Mouse (Mus musculus) G1E (cell line): ENCODE data around the gene Saal1. TPM values are rescaled to one million over a fixed set of nuclear protein-coding genes. Genes with fewer than 3 reads are reported as not detected.

Source experiments
- ATAC-seq: 2 replicates; pipeline ENCODE4 v1.8.0; 2016; ENCODE audit warnings: mild to moderate bottlenecking; ENCODE audit not compliant: insufficient number of reproducible peaks, poor library complexity, low FRiP score, severe bottlenecking; ENCODE audit errors: extremely low read depth
- DNase-seq: peaks from one replicate; pipeline ENCODE4 v3.0.0; 2012; ENCODE audit warnings: low spot score
- H3K27me3 ChIP-seq: 2 replicates; pipeline ENCODE4 v1.6.1; 2012; ENCODE audit warnings: mild to moderate bottlenecking, low read length, inconsistent platforms; ENCODE audit not compliant: insufficient read depth
- H3K36me3 ChIP-seq: replicated peaks from 2 replicates; pipeline ENCODE3; 2012; ENCODE audit warnings: mild to moderate bottlenecking, inconsistent platforms
- H3K4me1 ChIP-seq: 2 replicates; pipeline ENCODE4 v1.6.1; 2012; ENCODE audit warnings: low read depth, low read length, inconsistent platforms, mixed read lengths; ENCODE audit not compliant: insufficient read depth
- H3K4me3 ChIP-seq: 2 replicates; pipeline ENCODE4 v1.5.1; 2012; ENCODE audit warnings: low read depth, mild to moderate bottlenecking, inconsistent platforms, low read length, moderate library complexity, mixed read lengths
- H3K9me3 ChIP-seq: replicated peaks from 2 replicates; pipeline ENCODE4 v1.6.1; 2012; ENCODE audit warnings: inconsistent platforms
- CTCF ChIP-seq: IDR thresholded peaks from 2 replicates; pipeline ENCODE4 v1.5.1; 2012; ENCODE audit warnings: low read depth, low read length, inconsistent platforms, mixed read lengths
- GATA1 ChIP-seq: IDR thresholded peaks from 2 replicates; pipeline ENCODE4 v1.6.1; 2012; ENCODE audit warnings: borderline replicate concordance, low read length, inconsistent platforms, mixed read lengths
- GATA2 ChIP-seq: IDR thresholded peaks from 2 replicates; pipeline ENCODE4 v1.6.1; 2012; ENCODE audit warnings: low read depth, low read length, inconsistent platforms, borderline replicate concordance
- POLR2AphosphoS5 ChIP-seq: IDR thresholded peaks from 2 replicates; pipeline ENCODE4 v1.6.1; 2012; ENCODE audit warnings: low read depth, low read length, inconsistent platforms; ENCODE audit not compliant: insufficient replicate concordance
- TAL1 ChIP-seq: conservative IDR thresholded peaks from 2 replicates; pipeline ENCODE4 v1.6.1; 2012; ENCODE audit warnings: low read depth, low read length, inconsistent platforms, mixed read lengths
- polyA plus RNA-seq: library from polyadenylated mRNA; stranded (reverse); fragments of >175 nt; gene quantifications from 2 replicates; pipeline ENCODE4 v1.2.3, GENCODE M21; 2012
- total RNA-seq, 2 experiments: library from RNA; stranded (forward) in 1 of 2; stranded (reverse) in 1 of 2; fragments of 200-1000 nt in 1 of 2; fragments of >200 nt in 1 of 2; fragmentation: Nextera tagmentation in 1 of 2; gene quantifications; 2 replicates each; pipeline ENCODE4 v1.2.3; 2014 to 2017

The Saal1 gene
- total and polyA plus RNA-seq, 3 experiments, result 4.4 to 34.4 (median 28.1) TPM

- H3K4me3 ChIP-seq, result no peak overlapping the region
- TF ChIP-seq GATA1 (no peak), POLR2AphosphoS5 (no peak), TAL1 (no peak), GATA2 (no peak), CTCF (no peak)
- no peak for DNase-seq
- H3K9me3 ChIP-seq, result no peaks in the 10 kb centered on the region
- no peaks in the 10 kb centered on the region for H3K36me3 ChIP-seq
- ATAC-seq, result no peak
- peaks cover 31% of the 10 kb centered on the region for H3K27me3 ChIP-seq
- H3K4me1 ChIP-seq, result peaks cover 6% of the 10 kb centered on the region; the same call in 1 of the 2 replicates
Measured at GRCm38 (mm10) chr7:46738561-46739460, 28.3 kb upstream of the Saal1 start.

GRCm38 (mm10) chr7:46734983-46735382 is 24.5 kb upstream of the Saal1 start:
- no peak for DNase-seq
- peaks cover 6% of the 10 kb centered on the region; the same call in 1 of the 2 replicates for H3K4me1 ChIP-seq
- no peak overlapping the region for H3K4me3 ChIP-seq
- H3K27me3 ChIP-seq, result peaks cover 32% of the 10 kb centered on the region
- no peaks in the 10 kb centered on the region for H3K9me3 ChIP-seq
- ATAC-seq, result no peak
- no peaks in the 10 kb centered on the region for H3K36me3 ChIP-seq
- TF ChIP-seq GATA2, result no peak
- no peak for TF ChIP-seq CTCF
- no peak for TF ChIP-seq POLR2AphosphoS5
- TF ChIP-seq TAL1, result no peak
- no peak for TF ChIP-seq GATA1

- H3K4me3 ChIP-seq, result no peak within 1 kb of the TSS
- H3K36me3 ChIP-seq, result no peaks in the 10 kb centered on the region
- H3K4me1 ChIP-seq, result peaks cover 6% of the 10 kb centered on the region; the same call in 1 of the 2 replicates
Measured at GRCm38 (mm10) chr7:46732458-46732857, 22.0 kb upstream of the Saal1 start, which contains the start of gene Saa4. TSS of gene Saa4 (minus strand) at chr7:46732603.

GRCm38 (mm10) chr7:46727584-46727983 is 17.1 kb upstream of the Saal1 start:
- H3K36me3 ChIP-seq, result no peaks in the 10 kb centered on the region
- H3K4me3 ChIP-seq, result no peak overlapping the region
- peaks cover 4% of the 10 kb centered on the region; the same call in 1 of the 2 replicates for H3K4me1 ChIP-seq
- DNase-seq, result no peak
- no peak for ATAC-seq
- no peaks in the 10 kb centered on the region for H3K9me3 ChIP-seq
- H3K27me3 ChIP-seq, result peaks cover 36% of the 10 kb centered on the region
- TF ChIP-seq GATA2 (no peak), GATA1 (no peak), POLR2AphosphoS5 (no peak), CTCF (no peak), TAL1 (no peak)

More at GRCm38 (mm10) chr7:46732458-46732857, 22.0 kb upstream of the Saal1 start, which contains the start of gene Saa4:
- TF ChIP-seq GATA2 (no peak), POLR2AphosphoS5 (no peak), CTCF (no peak), TAL1 (no peak), GATA1 (no peak)
- DNase-seq (no peak), ATAC-seq (no peak)
- Histone ChIP-seq H3K27me3 (peaks cover 41% of the 10 kb centered on the region), H3K9me3 (no peaks in the 10 kb centered on the region)

- H3K36me3 ChIP-seq, result no peaks in the 10 kb centered on the region
- no peak overlapping the region for H3K4me3 ChIP-seq
- H3K27me3 ChIP-seq, result peaks cover 27% of the 10 kb centered on the region
- ATAC-seq (no peak), DNase-seq (no peak)
- H3K9me3 ChIP-seq, result no peaks in the 10 kb centered on the region
- H3K4me1 ChIP-seq, result peaks cover 4% of the 10 kb centered on the region; the same call in 1 of the 2 replicates
- TF ChIP-seq TAL1 (no peak), GATA2 (no peak), POLR2AphosphoS5 (no peak), GATA1 (no peak), CTCF (no peak)
Measured at GRCm38 (mm10) chr7:46724396-46724795, 13.9 kb upstream of the Saal1 start.

- ATAC-seq (no peak), DNase-seq (no peak)
- Histone ChIP-seq H3K27me3 (peaks cover 25% of the 10 kb centered on the region), H3K4me1 (peaks cover 4% of the 10 kb centered on the region; the same call in 1 of the 2 replicates), H3K4me3 (no peak overlapping the region), H3K36me3 (no peaks in the 10 kb centered on the region), H3K9me3 (no peaks in the 10 kb centered on the region)
- TF ChIP-seq POLR2AphosphoS5 (no peak), TAL1 (no peak), CTCF (no peak), GATA1 (no peak), GATA2 (no peak)
Measured at GRCm38 (mm10) chr7:46723849-46724248, 13.4 kb upstream of the Saal1 start.
